Mouse (Mus musculus) heart, postnatal 0 days (tissue): ENCODE data around the gene Sema7a.

Experiments used
- CTCF ChIP-seq: IDR thresholded peaks from 2 replicates; pipeline ENCODE4 v1.5.1; 2016; ENCODE audit warnings: antibody characterized with exemption, control low read depth, low read depth
- EP300 ChIP-seq: IDR thresholded peaks from 2 replicates; pipeline ENCODE4 v1.6.1; 2016; ENCODE audit warnings: antibody characterized with exemption, low read depth

- TF ChIP-seq CTCF (no peak), EP300 (no peak)
These were observed 3.2 kb downstream of the Sema7a start for GRCm38 (mm10) chr9:57943067-57943466.
